Mouse (Mus musculus): ENCODE data around the gene Cd200r4. TPM values are rescaled to one million over a fixed set of nuclear protein-coding genes. Genes with fewer than 3 reads are reported as not detected.
"Not testable (repeated sequence)": the region's sequence is repeated elsewhere in the genome, so short reads cannot be mapped to it uniquely, and the experiment has no call there.

Gene Cd200r4
- 0.50 and 0.52 TPM in 2 replicates for polyA plus RNA-seq (2012; rRNA removed)

DNA sequence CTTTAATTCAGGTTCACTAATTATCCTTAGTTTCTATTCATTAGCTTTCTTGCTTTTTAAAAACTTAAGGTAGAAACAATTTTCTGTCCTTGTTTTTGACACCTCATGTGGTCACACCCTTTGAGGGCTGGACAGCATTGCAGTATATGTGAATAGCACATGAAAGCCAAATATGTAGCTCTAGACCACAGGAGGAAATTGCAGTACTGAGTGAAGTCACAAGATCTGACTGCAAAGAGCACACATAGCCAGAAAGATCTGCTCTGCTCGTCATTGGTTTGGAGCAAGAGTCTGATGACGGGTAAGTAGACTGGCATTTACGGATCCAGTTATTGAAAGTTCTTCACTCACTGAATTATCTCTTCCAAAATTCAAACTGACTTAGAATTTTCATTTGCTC, at the start of gene Cd200r4:
Gene Cd200r4 (plus strand): TSS at position 190 of the 400 bp plus-strand sequence.
- no peak for DNase-seq (ENCODE audit: low spot score)

DNA sequence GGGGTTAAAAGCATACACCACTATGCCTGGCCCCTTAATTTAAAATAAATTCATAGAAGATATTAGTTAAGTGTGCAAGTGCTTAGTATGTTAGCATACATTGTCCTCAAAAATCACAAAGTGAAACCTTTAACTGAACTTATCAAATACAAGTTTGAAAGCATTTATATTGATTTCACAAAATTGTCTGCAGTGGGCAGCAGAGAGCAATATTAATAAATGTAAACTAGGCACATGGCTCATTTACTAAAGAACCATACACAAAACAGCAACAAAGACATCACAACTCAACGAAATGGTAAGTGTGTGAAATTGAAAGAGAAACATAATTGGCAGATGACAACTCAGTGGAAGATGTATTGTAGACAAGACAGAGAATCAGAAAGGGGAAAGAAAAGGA, 49.7 kb upstream of the Cd200r4 start:
- no peak for DNase-seq (ENCODE audit: low spot score)

- no peak for DNase-seq (ENCODE audit: low spot score)
These were observed 45.8 kb upstream of the Cd200r4 start, which contains the start of gene Cd200r1 for GRCm38 (mm10) chr16:44765555-44766319. Gene Cd200r1, plus strand, starts transcription at chr16:44765736.

DNA sequence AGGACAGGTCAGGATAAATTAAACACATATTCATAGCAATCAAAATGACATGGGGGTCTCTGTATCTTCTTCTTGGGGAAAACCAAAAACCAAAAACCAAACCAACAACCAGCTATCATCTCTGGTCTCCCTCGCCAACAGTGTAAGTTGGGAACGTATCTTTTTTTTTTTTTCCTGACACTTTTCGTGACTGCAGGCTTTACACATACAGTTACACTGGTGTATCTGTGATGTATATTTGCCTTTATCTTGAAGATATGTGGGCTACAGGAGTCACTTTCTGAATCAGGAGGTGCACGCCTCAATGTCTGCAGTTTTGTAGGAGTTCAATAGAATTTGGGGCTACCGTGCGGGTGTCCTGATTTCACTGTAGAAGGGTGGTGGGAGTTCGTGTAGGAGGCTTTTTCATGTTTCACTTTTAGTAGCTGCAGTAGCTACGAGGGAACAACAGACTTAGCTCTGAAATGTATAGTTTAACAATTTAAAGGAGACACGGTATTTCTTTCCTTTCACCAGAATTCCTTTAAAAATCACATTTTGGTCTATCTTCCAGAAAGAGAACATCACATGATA, 45.1 kb upstream of the Cd200r4 start:
- DNase-seq (ENCODE audit: low spot score) = no peak

DNA sequence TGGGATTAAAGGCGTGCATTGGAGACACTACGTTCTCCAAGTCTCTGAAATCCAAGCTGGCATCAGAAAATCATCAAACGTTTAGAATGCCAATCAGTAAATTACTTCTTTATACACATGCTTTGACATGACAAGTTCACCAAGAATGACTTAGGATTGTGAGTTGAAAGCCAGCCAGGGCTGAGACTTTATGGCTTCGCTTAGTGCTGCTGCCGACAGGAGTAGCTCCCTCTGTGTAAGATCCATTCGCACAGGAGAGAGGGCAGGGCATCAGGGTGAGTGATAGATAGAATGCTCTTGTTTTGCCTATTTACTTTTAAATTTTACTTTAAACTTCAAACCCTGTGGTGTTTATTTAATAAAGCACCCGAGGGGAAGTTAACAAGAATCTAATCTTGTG, 44.0 kb upstream of the Cd200r4 start:
- DNase-seq (ENCODE audit: low spot score) = no peak

DNA sequence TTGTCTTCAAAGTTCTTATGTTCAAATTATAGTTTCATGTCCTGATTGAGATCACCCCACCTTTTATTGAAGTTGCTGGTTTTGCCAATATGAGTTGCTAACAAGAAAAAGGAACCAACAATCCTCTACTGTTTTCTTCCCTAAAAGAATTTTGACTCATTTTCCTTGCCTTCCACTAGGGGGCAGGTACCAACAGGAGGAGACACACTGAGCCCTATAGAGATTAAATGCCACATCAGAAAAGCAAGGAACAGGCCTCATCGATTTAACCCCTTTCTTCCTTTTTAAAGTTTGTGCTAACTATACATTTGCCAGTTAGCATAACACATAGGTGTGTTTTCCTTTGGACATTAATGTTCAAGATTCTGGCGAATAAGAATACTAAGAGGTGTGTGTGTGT, 43.6 kb upstream of the Cd200r4 start:
- no peak for DNase-seq (ENCODE audit: low spot score)

- DNase-seq (ENCODE audit: low spot score) = no peak
These were observed 39.0 kb upstream of the Cd200r4 start for GRCm38 (mm10) chr16:44772577-44772976.

DNA sequence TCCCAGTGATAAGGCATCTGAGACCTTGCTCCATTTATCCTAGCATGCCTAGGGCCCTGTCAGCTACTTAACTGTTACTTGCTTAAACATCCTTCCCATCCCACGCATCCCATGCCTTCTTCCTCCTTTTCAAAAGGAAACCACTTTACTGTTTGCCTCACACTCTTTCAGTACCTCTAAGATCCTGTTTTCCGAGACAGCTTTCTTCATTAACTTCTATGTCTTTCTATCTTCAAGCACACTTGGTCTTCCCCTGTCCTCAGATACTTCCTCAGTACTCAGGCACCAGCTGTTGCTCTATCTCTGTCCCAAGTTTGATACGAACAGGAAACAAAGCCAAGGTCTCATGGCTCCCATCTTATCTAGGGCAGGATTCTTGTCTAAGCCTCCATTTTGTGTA, 37.9 kb upstream of the Cd200r4 start:
- DNase-seq (ENCODE audit: low spot score) = no peak

- DNase-seq (ENCODE audit: low spot score) = no peak
These were observed 37.3 kb upstream of the Cd200r4 start for GRCm38 (mm10) chr16:44774201-44774600.

GRCm38 (mm10) chr16:44778538-44779147, 32.9 kb upstream of the Cd200r4 start:
- no peak for DNase-seq (ENCODE audit: low spot score)

DNA sequence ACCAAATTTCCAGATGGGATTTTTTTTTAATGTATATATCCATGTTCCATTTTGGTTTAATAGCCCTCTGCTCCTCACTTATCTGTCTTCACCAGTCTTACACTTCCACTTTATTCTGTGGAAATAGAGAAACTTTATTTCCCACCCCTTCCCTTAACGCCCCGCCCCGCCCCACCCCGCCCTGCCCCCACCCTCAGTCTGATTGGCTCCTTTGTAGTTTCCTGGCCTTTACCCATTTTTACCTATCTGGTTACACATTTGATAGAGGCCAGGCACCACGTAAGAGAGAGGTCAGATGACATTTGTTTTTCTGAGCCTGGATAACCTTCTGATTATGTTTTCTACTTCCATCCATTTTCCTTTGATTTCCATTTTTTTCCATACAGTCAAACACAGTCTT, 32.0 kb upstream of the Cd200r4 start:
- no peak for DNase-seq (ENCODE audit: low spot score)

- no peak for DNase-seq (ENCODE audit: low spot score)
These were observed 30.8 kb upstream of the Cd200r4 start for GRCm38 (mm10) chr16:44780751-44781150.

- no peak for DNase-seq (ENCODE audit: low spot score)
These were observed 24.6 kb upstream of the Cd200r4 start for GRCm38 (mm10) chr16:44786934-44787333.

GRCm38 (mm10) chr16:44794416-44794815, 17.1 kb upstream of the Cd200r4 start:
- DNase-seq (ENCODE audit: low spot score) = no peak

GRCm38 (mm10) chr16:44805976-44806375, 5.6 kb upstream of the Cd200r4 start:
- DNase-seq (ENCODE audit: low spot score) = no peak

DNA sequence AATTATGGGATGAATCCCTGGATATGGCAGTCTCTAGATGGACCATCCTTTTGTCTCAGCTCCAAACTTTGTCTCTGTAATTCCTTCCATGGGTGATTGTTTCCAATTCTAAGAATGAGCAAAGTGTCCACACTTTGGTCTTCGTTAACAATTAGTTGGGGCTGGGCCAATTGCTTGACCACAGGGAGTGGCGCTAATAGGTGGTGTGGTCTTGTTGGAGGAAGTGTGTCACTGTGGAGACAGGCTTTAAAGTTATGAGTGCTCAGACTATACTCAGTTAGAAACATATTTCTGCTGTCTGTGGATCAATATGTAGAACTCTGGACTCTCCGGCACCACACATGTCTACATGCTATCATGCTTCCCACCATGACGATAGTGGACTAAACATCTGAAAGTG, 1.3 kb upstream of the Cd200r4 start:
- DNase-seq (ENCODE audit: low spot score) = not testable (repeated sequence)

- DNase-seq (ENCODE audit: low spot score) = no peak
These were observed 1.0 kb downstream of the Cd200r4 start for GRCm38 (mm10) chr16:44812468-44813065.

DNA sequence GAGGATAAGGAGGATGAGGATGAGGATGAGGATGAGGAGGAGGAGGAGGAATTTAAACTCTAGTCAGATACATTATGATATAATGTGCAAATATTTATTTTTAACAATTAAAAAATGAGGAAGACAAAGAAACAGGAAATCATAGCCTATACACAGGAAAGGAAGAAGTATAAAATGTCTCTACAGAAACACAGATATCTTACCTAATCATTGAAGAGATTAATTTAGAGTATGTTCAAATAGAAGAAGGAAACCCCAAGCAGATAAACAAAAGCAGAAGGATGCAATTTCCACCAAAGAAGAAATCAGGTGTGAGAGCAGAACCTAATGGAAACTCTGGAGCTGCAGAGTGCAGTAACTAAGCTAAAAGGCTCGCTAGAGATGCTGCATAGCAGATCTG, 6.5 kb downstream of the Cd200r4 start:
- DNase-seq (ENCODE audit: low spot score) = no peak

DNA sequence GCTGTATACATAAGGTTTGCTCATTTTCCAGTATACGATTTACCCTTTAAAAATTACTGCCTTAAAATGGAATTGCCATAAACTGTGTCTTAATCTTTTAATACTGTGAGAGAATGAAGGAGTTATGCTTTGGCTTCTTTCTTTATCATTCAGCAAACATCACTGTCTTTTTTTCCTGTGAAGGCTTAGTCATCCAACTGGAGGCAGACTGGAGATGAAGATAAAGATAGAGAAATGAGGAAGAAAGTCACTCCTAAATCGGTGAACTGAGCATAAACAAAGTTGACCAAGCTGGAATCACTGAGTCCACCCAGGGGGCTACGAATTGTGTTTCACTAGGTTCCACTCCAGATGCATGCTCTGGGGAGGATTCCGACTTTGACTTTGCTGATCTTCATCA, 9.0 kb downstream of the Cd200r4 start:
- DNase-seq (ENCODE audit: low spot score) = no peak

DNA sequence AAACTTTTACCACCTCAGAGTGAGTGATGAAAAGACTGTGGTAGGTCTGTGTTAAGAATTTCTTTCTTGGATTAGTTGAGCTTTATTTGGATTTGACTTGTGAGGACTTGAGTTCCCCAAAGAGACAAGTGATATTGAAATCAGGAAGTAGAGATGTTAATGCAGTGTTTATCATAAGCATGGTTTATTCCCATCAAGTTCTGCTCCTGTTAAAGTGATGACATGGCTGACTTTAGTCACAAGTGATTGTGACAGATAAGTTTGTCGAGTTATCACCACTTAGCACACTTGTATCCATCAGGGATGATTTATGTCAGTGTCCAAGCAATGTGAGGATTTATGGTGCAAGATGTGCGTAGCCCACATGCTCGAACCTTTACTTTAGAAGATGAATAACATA, 20.8 kb downstream of the Cd200r4 start:
- DNase-seq (ENCODE audit: low spot score) = no peak

- DNase-seq (ENCODE audit: low spot score) = not testable (repeated sequence)
These were observed 21.7 kb downstream of the Cd200r4 start for GRCm38 (mm10) chr16:44833189-44833588.

GRCm38 (mm10) chr16:44866797-44867196, 55.3 kb downstream of the Cd200r4 start, which contains the start of gene Cd200r2:
Gene Cd200r2, plus strand, starts transcription at chr16:44867097.
- no peak for DNase-seq (ENCODE audit: low spot score)

GRCm38 (mm10) chr16:44875178-44875577, 63.6 kb downstream of the Cd200r4 start:
- no peak for DNase-seq (ENCODE audit: low spot score)

Measured in urinary bladder, adult 2 months (tissue).